Mouse (Mus musculus): ENCODE results near the gene Vmn2r-ps130. TPM values are rescaled to one million over a fixed set of nuclear protein-coding genes. Genes with fewer than 3 reads are reported as not detected.

The Vmn2r-ps130 gene
- total RNA-seq (2023), result not detected

DNA sequence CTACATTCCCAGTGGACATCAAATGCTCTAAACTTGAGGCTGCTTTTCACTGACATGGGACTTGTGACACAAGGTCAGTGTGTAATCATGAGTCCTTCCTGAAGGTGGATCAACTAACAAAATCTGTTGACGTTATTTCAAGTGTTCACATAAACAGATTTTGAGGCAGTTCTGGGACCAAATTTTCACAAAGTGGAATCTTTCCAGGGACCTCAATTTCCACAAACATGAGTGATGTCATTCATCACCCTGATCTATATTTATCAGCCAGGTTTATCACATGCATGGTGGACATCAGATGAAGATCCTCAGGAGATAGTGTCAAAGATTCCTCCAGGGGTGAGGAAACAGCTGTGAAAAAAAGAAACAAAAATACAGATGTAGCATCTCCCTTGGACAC lies at the start of gene Vmn2r-ps130:
Gene Vmn2r-ps130 (plus strand): TSS at position 301 of the 400 bp plus-strand sequence.

Other genes with a start within 250 kb of the Vmn2r-ps130 start
- gene Zfp945, start 194.0 kb upstream of the Vmn2r-ps130 start, total RNA-seq (2023), result 1 to 10 TPM; 1.9 to 2.3 TPM
- not detected for gene Vmn2r113, start 118.2 kb upstream of the Vmn2r-ps130 start, total RNA-seq (2023)
- gene Zfp40, start 132.1 kb downstream of the Vmn2r-ps130 start, total RNA-seq (2023), result 1 to 10 TPM; 2.9 to 3.6 TPM

All from neutrophil, adult 59 days (primary cell).